Mouse (Mus musculus): ENCODE results near the gene Ccdc34. TPM values are rescaled to one million over a fixed set of nuclear protein-coding genes. Genes with fewer than 3 reads are reported as not detected.
A peak's percentile ranks its signal among the peaks of the same experiment; 100 is the strongest.

The Ccdc34 gene
- polyA plus RNA-seq, 1 experiment from 2014 or later: 26.8 TPM

DNA sequence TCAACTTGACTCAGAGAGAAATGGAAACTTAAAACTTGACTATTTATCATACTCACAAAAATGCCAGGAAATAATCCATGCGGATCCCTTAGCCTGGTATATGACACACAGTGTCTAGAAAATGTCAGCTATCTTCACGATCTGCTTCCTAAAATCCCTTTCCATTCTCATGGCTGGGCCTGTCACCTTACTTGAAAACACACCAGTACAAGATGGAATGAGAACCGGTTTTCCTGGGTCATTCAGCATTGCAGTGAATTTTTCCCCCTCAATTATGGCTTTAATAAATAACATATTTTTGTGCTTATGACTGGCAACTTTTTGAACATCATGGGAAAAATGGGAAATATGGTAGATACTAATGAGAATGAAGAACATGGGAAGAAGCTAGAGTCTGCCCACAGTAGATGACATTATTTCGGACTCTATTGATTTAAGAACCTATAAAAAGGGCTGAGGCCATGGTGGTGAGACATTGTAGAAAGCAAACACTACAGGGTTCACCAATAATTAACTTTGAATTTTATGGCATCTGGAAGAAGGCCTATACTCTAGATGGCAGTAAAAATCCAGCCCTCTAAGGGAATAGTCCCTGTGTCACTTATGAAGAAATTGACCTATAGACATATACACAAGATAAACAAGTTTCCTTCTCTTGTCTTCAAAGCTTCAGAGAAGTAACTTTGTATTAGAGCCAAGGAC lies 171.2 kb downstream of the Ccdc34 start:
- Histone ChIP-seq H3K9ac (no peak overlapping the region), H3K4me2 (no peak overlapping the region), H3K27ac (no peak overlapping the region), H3K9me3 (replicated peaks) (no peaks in the 10 kb centered on the region), H3K36me3 (no peaks in the 10 kb centered on the region), H3K4me1 (no peaks in the 10 kb centered on the region), H3K27me3 (replicated peaks) (no peaks in the 10 kb centered on the region; the same call in 1 of the 2 replicates), H3K4me3 (no peak overlapping the region)
- 63% methylated on average over 4 of the region's 4 CpGs for WGBS (ENCODE audit: insufficient replicate concordance)
- no peak for ATAC-seq

DNA sequence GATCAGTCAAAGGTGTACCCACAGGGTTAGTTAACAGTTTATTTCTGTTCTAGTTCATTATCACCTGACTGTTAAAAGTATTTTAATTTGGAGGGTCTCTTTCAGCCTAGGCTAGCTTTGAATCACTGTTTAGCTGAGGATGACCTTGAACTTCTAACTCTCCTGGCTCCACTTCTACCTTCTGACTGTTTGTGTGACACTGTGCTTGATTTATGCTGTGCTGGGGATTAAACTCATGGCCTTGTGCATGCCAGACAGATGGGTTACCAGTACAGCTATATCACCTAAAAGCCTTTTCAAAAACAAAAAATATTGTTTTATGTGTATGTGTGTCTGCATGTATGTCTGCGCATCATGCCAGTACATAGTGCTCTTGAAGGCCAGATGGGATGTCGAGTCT lies 172.8 kb downstream of the Ccdc34 start:
- H3K9ac ChIP-seq: no peak overlapping the region
- no peaks in the 10 kb centered on the region for H3K9me3 ChIP-seq (replicated peaks)
- no peak for ATAC-seq
- no peak overlapping the region for H3K4me3 ChIP-seq
- 83% methylated on average over 2 of the region's 2 CpGs for WGBS (ENCODE audit: insufficient replicate concordance)
- no peaks in the 10 kb centered on the region for H3K36me3 ChIP-seq
- no peak overlapping the region for H3K27ac ChIP-seq
- no peaks in the 10 kb centered on the region for H3K4me1 ChIP-seq
- H3K27me3 ChIP-seq (replicated peaks): no peaks in the 10 kb centered on the region; the same call in 1 of the 2 replicates
- no peak overlapping the region for H3K4me2 ChIP-seq

DNA sequence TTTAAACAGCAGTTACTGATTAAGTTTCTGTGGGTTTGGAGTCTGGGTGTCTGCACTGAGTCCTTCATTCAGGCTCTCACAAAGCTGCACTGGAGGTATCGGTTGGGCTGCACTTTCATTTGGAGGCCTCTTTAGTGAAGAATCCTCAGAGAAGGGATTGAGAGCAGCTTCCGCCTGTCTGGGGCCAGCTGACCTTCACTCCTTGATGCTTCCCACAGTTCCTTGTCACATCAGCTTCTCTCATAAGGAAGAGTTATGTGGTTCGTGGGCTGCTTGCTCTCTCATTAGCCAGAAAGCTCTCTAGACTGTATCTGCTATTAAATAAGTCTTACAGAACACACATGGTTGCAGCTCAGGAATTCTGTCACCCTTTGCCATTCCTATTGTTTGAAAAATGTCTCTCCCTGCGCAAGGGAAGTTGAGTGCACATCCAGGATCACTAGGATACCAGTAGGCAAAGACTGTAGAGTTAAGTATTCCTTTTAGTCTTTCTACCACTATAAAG lies 173.6 kb downstream of the Ccdc34 start:
- Histone ChIP-seq H3K27me3 (replicated peaks) (no peaks in the 10 kb centered on the region; the same call in 1 of the 2 replicates), H3K4me1 (no peaks in the 10 kb centered on the region), H3K36me3 (no peaks in the 10 kb centered on the region), H3K4me3 (no peak overlapping the region), H3K9me3 (replicated peaks) (no peaks in the 10 kb centered on the region), H3K27ac (no peak overlapping the region), H3K9ac (no peak overlapping the region), H3K4me2 (no peak overlapping the region)
- 55% methylated on average over 4 of the region's 4 CpGs for WGBS (ENCODE audit: insufficient replicate concordance)
- ATAC-seq: no peak

DNA sequence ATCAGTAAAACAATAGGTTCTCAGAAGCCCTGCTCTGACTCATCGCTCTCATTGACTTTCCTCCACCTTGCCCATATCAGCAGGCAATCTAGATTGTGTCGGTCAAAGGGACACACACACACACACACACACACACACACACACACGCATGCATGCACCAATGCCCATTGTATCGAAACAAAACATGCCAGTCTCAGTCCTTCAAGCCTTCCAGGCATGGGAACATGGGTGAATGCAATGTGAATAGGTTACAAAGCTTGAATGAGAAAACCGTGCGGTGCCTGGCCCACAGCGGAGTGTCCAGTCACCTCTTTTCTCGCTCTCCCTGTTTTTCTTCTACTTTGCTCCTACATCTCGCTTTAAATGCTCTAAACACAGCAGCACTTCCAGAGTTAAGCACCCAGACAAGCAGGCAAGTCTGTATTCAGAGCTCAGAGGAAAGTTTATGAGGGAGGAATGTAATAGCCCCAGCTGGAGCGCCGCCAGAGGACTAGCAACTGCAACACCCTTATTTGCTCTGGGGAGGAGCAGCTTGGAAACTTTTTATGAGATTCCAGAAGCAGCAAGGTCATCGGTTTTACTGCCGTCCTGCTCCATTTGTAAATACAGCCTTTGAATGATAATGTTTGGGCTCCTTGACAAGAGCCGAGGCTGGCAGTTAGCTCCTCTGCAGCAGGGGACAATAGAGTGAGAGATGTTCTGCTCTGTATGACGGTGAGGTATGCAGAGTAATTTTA lies 174.5 kb downstream of the Ccdc34 start:
- no peak overlapping the region for H3K27ac ChIP-seq

DNA sequence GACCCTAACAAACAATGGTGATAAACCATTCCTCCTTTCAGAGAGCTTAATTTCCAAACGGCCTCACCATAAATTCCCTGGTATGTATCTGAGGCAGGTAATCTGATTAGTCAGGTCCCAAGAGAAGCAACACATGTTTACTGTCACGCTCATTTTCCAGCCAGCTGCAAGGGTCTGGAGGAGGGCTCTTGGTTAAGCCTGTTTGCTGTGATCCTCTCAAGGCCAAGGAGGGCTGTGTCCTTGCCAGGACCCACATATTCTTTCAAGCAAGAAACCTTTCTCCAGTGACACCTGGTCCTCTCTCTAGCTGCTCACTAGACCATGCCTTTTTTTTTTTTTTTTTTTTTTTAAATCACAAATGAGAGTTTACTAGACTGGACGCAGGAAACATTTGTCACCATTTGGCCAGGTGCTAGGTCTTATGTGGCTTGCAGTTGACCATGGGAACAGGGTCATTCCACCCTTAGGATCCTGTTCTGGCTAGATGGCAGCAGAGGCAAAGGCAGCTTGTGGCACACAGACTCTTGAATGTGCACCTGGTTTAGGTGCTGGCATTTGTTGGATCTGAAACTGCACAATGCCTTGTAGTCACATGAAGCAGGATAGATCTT lies 175.2 kb downstream of the Ccdc34 start:
- Histone ChIP-seq H3K36me3 (no peaks in the 10 kb centered on the region), H3K4me2 (0 out of 2 replicates have a peak overlapping the region, but pooled peaks have one; percentile 12), H3K9ac (no peak overlapping the region), H3K4me3 (no peak overlapping the region), H3K4me1 (no peaks in the 10 kb centered on the region), H3K9me3 (replicated peaks) (no peaks in the 10 kb centered on the region), H3K27me3 (replicated peaks) (no peaks in the 10 kb centered on the region; the same call in 1 of the 2 replicates), H3K27ac (no peak overlapping the region)
- 48% methylated on average over 3 of the region's 3 CpGs for WGBS (ENCODE audit: insufficient replicate concordance)
- no peak for ATAC-seq

More for the DNA sequence above, 174.5 kb downstream of the Ccdc34 start:
- WGBS (ENCODE audit: insufficient replicate concordance): 49% methylated on average over 15 of the region's 15 CpGs
- Histone ChIP-seq H3K9ac (no peak overlapping the region), H3K4me3 (no peak overlapping the region), H3K4me1 (no peaks in the 10 kb centered on the region), H3K36me3 (no peaks in the 10 kb centered on the region), H3K4me2 (0 out of 2 replicates have a peak overlapping the region, but pooled peaks have one; percentile 12), H3K9me3 (replicated peaks) (no peaks in the 10 kb centered on the region), H3K27me3 (replicated peaks) (no peaks in the 10 kb centered on the region; the same call in 1 of the 2 replicates)
- ATAC-seq: no peak

DNA sequence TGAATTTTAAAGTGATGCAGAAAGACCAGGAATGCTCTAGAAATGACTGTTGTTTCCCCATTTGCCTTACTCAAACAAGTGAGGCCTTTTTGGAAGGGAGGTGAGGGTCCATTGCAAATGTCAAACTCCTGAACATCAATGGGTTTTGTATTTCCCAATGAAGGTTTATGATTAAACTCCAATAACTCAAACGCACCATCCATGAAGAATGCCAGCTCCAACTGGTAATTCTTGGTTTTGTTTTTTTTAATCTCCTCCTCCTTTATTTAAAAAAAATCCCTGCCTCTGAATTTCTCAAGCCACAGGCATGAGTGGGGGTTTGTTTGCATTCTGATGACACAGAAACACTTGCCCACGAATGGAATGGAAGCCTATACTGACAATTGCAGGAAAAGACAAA lies 178.9 kb downstream of the Ccdc34 start:
- Histone ChIP-seq H3K27ac (no peak overlapping the region), H3K36me3 (no peaks in the 10 kb centered on the region), H3K9ac (no peak overlapping the region), H3K9me3 (replicated peaks) (no peaks in the 10 kb centered on the region), H3K4me1 (no peaks in the 10 kb centered on the region), H3K4me2 (no peak overlapping the region), H3K4me3 (no peak overlapping the region), H3K27me3 (replicated peaks) (no peaks in the 10 kb centered on the region; the same call in 1 of the 2 replicates)
- 62% methylated on average over 2 of the region's 2 CpGs for WGBS (ENCODE audit: insufficient replicate concordance)
- no peak for ATAC-seq

DNA sequence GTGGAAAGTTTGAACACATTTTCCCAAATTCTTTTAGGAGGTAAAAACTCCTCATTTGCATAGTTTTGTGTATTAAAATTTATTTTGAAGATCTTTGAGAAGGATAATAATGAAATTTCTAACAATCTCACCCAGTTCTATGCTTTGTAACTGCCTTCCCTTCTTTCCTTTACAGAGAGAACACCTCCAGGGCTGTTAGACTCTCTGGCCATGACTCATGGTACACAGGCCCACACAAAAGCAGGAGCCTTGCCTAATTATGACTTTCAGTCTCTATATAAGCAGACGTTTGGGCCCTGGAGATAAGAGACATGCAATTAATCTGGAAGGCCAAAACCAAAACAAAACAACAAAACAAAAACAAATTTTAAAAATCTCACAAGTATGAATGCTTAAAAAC lies 182.0 kb downstream of the Ccdc34 start:
- Histone ChIP-seq H3K4me3 (no peak overlapping the region), H3K9me3 (replicated peaks) (no peaks in the 10 kb centered on the region), H3K27ac (no peak overlapping the region), H3K36me3 (no peaks in the 10 kb centered on the region), H3K4me1 (peaks cover 19% of the 10 kb centered on the region), H3K4me2 (no peak overlapping the region), H3K9ac (no peak overlapping the region), H3K27me3 (replicated peaks) (no peaks in the 10 kb centered on the region)
- WGBS (ENCODE audit: insufficient replicate concordance): 29% methylated on average over 1 of the region's 1 CpGs
- no peak for ATAC-seq

DNA sequence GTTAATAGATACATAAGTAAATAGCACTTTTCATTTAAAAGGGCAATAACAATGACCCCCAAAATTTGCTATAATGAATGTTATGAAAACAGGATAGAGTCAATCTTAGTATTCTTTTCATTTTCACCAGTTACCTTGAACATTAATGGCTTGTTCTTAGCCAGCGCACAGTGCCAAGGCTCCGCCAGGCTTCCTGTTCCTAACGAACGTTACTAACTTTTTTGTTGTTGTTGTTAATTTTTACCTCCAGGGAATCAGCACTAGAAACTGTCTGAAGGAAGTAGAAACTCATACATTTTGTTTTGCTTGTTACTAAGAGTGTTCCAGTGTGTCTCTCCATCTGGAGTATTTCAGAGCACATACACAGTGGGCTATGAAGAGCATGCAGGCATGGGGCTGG lies 184.2 kb downstream of the Ccdc34 start:
- H3K4me2 ChIP-seq: no peak overlapping the region
- no peak overlapping the region for H3K9ac ChIP-seq
- ATAC-seq: no peak
- H3K27me3 ChIP-seq (replicated peaks): no peaks in the 10 kb centered on the region
- H3K9me3 ChIP-seq (replicated peaks): no peaks in the 10 kb centered on the region
- no peak overlapping the region for H3K27ac ChIP-seq
- H3K4me3 ChIP-seq: no peak overlapping the region
- H3K36me3 ChIP-seq: no peaks in the 10 kb centered on the region
- WGBS (ENCODE audit: insufficient replicate concordance): 81% methylated on average over 4 of the region's 4 CpGs
- peaks cover 22% of the 10 kb centered on the region for H3K4me1 ChIP-seq

DNA sequence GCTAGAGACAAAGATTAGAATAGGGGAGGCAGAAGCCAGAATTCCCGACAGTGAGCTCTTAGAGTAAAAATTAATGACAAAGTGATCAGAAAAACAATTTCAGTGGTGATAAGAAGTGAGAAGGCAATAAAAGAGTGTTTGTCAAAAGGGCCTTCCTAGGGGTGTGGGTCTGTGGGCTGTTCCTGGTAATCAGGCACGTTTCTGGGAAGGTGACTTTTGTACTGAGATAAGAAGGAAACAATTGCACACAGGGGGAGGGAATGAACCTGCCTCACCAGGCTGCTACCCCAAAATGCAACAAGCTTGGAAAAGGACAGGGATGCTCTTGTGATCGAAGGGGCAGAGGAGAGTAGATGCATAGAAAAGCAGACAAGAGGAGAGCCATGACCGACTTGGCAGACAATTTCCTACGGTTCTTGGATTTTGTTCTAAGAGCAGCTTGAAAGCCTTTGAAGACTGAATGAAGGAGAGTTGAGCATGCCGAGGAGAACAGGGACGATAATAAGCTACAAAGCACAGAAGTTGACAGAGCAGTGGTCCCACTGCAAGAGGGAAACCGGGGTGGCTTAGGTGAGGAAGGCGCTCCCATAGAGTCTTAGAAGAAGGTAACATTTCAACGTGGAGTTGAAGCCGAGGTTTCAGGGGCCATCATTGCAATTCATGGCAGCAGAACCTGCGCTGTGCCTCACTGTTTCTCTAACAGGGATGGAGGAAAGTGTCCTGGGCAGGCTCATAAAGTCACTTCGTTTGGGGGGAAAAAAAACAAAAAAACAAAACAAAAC lies 185.3 kb downstream of the Ccdc34 start:
- H3K36me3 ChIP-seq: no peaks in the 10 kb centered on the region
- no peak overlapping the region for H3K9ac ChIP-seq
- ATAC-seq: peak; percentile 91
- H3K4me2 ChIP-seq: peak overlapping the region; percentile 31
- 0 out of 2 replicates have a peak overlapping the region, but pooled peaks have one; percentile 33 for H3K27ac ChIP-seq
- no peaks in the 10 kb centered on the region for H3K9me3 ChIP-seq (replicated peaks)
- H3K4me3 ChIP-seq: no peak overlapping the region
- H3K27me3 ChIP-seq (replicated peaks): no peaks in the 10 kb centered on the region
- peaks cover 22% of the 10 kb centered on the region for H3K4me1 ChIP-seq
- 51% methylated on average over 13 of the region's 13 CpGs for WGBS (ENCODE audit: insufficient replicate concordance)

DNA sequence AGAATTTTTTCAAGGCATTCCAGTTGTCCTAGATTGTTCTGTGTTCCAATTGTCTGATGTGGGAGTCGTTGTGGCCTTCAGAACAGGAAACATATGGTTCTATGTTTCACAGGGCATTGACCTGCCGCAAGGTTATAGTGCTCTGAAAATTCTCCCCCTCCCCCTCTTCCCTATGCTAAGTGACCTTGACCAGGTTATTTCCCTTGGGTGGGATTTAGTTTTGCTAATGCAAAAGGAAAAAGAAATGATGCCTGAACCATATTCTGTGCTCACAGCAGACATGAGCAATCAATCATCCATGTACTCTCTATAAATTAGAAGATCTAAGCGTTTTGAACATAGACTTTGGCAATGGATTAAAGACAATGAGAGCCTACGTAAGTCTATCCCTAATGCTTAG lies 186.6 kb downstream of the Ccdc34 start:
- Histone ChIP-seq H3K4me3 (no peak overlapping the region), H3K27ac (no peak overlapping the region), H3K9me3 (replicated peaks) (no peaks in the 10 kb centered on the region), H3K4me2 (no peak overlapping the region), H3K4me1 (peaks cover 22% of the 10 kb centered on the region), H3K36me3 (no peaks in the 10 kb centered on the region), H3K9ac (no peak overlapping the region), H3K27me3 (replicated peaks) (no peaks in the 10 kb centered on the region)
- no peak for ATAC-seq
- WGBS (ENCODE audit: insufficient replicate concordance): 68% methylated on average over 4 of the region's 4 CpGs

DNA sequence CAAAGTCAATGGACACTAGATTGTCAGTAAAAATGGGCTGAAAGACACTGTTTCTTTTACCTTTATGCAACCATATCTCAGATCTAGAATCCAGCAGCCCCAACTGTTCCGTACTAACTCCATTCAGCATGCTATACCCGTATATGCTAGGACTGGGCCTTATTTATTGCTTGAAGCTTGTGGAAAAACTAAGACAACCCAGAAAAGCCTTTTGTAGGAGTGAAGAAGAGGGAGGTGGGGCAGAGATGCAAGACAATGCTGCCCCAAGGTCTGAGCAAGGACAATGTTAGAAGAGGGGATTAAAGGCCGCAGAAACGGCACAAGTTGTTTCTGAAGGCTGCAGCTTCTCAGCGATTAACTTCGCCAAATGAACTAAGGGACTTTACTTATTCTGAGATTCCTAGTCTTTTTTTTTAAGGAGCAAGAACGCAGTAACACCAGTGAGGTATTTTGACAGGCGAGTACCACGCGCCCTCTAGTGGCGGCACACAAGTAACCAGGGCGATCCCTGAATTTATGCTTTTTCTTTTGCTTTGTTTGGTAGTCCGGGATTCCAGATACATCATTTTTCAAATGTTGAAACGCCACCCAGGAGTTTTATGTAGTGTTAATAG lies 187.2 kb downstream of the Ccdc34 start:
- no peaks in the 10 kb centered on the region for H3K36me3 ChIP-seq
- 9% methylated on average over 14 of the region's 14 CpGs for WGBS (ENCODE audit: insufficient replicate concordance)
- H3K4me3 ChIP-seq: no peak overlapping the region
- ATAC-seq: no peak
- H3K9me3 ChIP-seq (replicated peaks): no peaks in the 10 kb centered on the region
- peak overlapping the region; percentile 25; the same call in 1 of the 2 replicates for H3K4me2 ChIP-seq
- no peak overlapping the region for H3K9ac ChIP-seq
- peaks cover 22% of the 10 kb centered on the region for H3K4me1 ChIP-seq
- H3K27me3 ChIP-seq (replicated peaks): no peaks in the 10 kb centered on the region
- H3K27ac ChIP-seq: no peak overlapping the region
